Mouse (Mus musculus) kidney, adult 10 weeks (tissue): Measurements from ENCODE around the gene AI481877. TPM values are rescaled to one million over a fixed set of nuclear protein-coding genes. Genes with fewer than 3 reads are reported as not detected.

Source experiments
- polyA plus RNA-seq: library from polyadenylated mRNA; stranded (reverse); fragments of 350-450 nt; fragmentation: Illumina TruSeq; extraction: RNeasy Lipid Tissue Mini Kit (QIAGEN cat#74804); gene quantifications from one replicate; pipeline ENCODE4 v1.2.3, GENCODE M21; 2014; ENCODE audit warnings: low read depth, low replicate concordance

Gene AI481877
- not detected for polyA plus RNA-seq

DNA sequence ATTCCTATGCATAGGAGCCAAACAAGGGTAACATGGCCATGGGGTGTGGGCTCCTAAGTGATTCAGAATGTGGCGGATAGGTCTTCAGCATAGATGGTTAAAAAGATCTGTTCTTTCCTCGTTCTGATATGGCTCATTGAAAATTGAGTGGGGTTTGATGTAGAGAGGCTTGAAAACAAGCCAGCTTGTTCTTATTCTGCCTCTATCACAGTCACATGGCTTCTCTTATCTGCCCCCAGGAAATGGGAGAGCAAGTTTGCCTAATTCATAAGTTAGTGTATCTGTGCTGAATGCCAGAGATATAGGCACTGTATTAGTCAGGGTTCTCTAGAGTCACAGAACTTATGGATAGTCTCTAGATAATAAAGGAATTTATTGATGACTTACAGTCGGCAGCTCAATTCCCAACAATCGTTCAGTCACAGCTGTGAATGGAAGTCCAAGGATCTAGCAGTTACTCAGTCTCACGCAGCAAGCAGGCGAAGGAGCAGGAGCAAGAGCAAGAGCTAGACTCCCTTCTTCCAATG lies at the start of gene AI481877:
TSS of gene AI481877 (minus strand) at position 477 of the 527 bp plus-strand sequence.

GRCm38 (mm10) chr4:59034918-59035785 lies 103.6 kb downstream of the AI481877 start, which contains the start of gene Gng10:
Gene Gng10 (plus strand): TSS chr4:59035088.

GRCm38 (mm10) chr4:59002948-59003805 lies 135.6 kb downstream of the AI481877 start, which contains the start of gene Gm20503:
Gene Gm20503 (plus strand): TSS chr4:59003210.

DNA sequence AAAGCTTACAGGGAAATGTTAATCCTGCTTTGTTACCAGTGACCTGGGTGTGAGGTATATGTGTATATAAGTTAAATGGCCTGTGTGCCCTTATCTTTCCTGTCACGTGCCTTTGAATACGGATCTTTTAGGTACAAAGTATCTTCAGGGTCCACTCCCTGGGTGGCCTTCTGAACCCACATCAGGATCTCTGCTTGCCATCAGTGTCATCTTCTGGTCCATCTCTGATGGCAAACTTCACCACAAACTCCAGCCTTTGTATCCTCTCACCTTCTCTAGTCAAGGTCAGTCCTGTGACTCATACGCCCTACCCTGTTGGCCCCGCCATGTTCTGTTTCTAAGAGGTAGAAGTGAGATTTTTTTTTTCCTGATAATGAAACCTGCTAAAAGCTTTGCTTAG lies 144.0 kb downstream of the AI481877 start, which contains the start of gene Dnajc25:
TSS of gene Dnajc25 (plus strand) at position 301 of the 400 bp plus-strand sequence.

Other genes starting within 250 kb of the AI481877 start
- gene Ecpas, start 226.2 kb downstream of the AI481877 start, polyA plus RNA-seq = 104 TPM
- gene Zkscan16, start 195.4 kb downstream of the AI481877 start, polyA plus RNA-seq = not detected
- gene Ptgr1, start 151.9 kb downstream of the AI481877 start, polyA plus RNA-seq = 3.7 TPM
- 24.3 TPM for gene Dnajc25, start 143.9 kb downstream of the AI481877 start, polyA plus RNA-seq
- gene Gm20503, start 135.8 kb downstream of the AI481877 start, polyA plus RNA-seq = not detected
- 36.7 TPM for gene Gng10, start 103.9 kb downstream of the AI481877 start, polyA plus RNA-seq
- gene Ugcg, start 50.3 kb upstream of the AI481877 start, polyA plus RNA-seq = 17.7 TPM